Mouse (Mus musculus) stomach, embryonic 16.5 days (tissue): ENCODE data around the gene Car4. TPM values are rescaled to one million over a fixed set of nuclear protein-coding genes. Genes with fewer than 3 reads are reported as not detected.

Source experiments
- ATAC-seq: fragments of 200-750 bp; cut with Nextera tagmentation; 2 replicates; pipeline ENCODE4 v1.8.0; 2017; ENCODE audit warnings: moderate number of reproducible peaks, moderate TSS enrichment; ENCODE audit not compliant: insufficient read depth, low FRiP score
- H3K27ac ChIP-seq: fragments of 300-500 bp; sonication (generic); 2 replicates; pipeline ENCODE4 v1.5.1; 2014; ENCODE audit warnings: low read length
- H3K27me3 ChIP-seq: fragments of 300-500 bp; sonication (generic); 2 replicates; pipeline ENCODE4 v1.6.1; 2014; ENCODE audit warnings: low read length, control low read depth, mixed read lengths; ENCODE audit not compliant: control insufficient read depth, insufficient read depth
- H3K36me3 ChIP-seq: fragments of 300-500 bp; sonication (generic); 2 replicates; pipeline ENCODE4 v1.6.1; 2014; ENCODE audit warnings: low read length; ENCODE audit not compliant: control insufficient read depth, insufficient read depth
- H3K4me1 ChIP-seq: fragments of 300-500 bp; sonication (generic); 2 replicates; pipeline ENCODE4 v1.6.1; 2014; ENCODE audit warnings: low read length, control low read depth, mixed read lengths; ENCODE audit not compliant: control insufficient read depth, insufficient read depth
- H3K4me2 ChIP-seq: fragments of 300-500 bp; sonication (generic); 2 replicates; pipeline ENCODE4 v1.6.1; 2014; ENCODE audit warnings: low read depth, low read length, mixed read lengths
- H3K4me3 ChIP-seq: fragments of 300-500 bp; sonication (generic); replicated peaks from 2 replicates; pipeline ENCODE4 v1.5.1; 2014; ENCODE audit warnings: mild to moderate bottlenecking, low read length
- H3K9ac ChIP-seq: fragments of 300-500 bp; sonication (generic); 2 replicates; pipeline ENCODE4 v1.6.1; 2014; ENCODE audit warnings: low read length
- H3K9me3 ChIP-seq: fragments of 300-500 bp; sonication (generic); replicated peaks from 2 replicates; pipeline ENCODE4 v1.6.1; 2016; ENCODE audit warnings: low read length, control low read depth; ENCODE audit not compliant: control insufficient read depth
- WGBS: fragments of 180-500 bp; shearing (Covaris S2); extraction: QIAGEN DNeasy Blood & Tissue Kit; methylation state at CpG from one replicate; pipeline ENCODE4 v1.1.7; 2014; 5-methylcytosine and 5-hydroxymethylcytosine counted together
- polyA plus RNA-seq: library from polyadenylated mRNA; unstranded; fragments of >200 nt; fragmentation: Nextera tagmentation; extraction: Ambion mirVana; gene quantifications from 2 replicates; pipeline ENCODE4 v1.2.1, GENCODE M21; 2015

Gene Car4
- polyA plus RNA-seq, 1 experiment from 2014 or later: 0.35 TPM

- no peak overlapping the region for H3K9ac ChIP-seq
- 91% methylated on average over 3 of the region's 3 CpGs for WGBS
- no peaks in the 10 kb centered on the region for H3K27me3 ChIP-seq
- no peaks in the 10 kb centered on the region; the same call in 1 of the 2 replicates for H3K4me1 ChIP-seq
- no peaks in the 10 kb centered on the region for H3K9me3 ChIP-seq
- H3K27ac ChIP-seq: no peak overlapping the region
- no peak for ATAC-seq
- H3K4me2 ChIP-seq: no peak overlapping the region
- H3K4me3 ChIP-seq: no peak overlapping the region
- H3K36me3 ChIP-seq: no peaks in the 10 kb centered on the region
Observed at GRCm38 (mm10) chr11:85003566-85003965, 46.0 kb downstream of the Car4 start.

DNA sequence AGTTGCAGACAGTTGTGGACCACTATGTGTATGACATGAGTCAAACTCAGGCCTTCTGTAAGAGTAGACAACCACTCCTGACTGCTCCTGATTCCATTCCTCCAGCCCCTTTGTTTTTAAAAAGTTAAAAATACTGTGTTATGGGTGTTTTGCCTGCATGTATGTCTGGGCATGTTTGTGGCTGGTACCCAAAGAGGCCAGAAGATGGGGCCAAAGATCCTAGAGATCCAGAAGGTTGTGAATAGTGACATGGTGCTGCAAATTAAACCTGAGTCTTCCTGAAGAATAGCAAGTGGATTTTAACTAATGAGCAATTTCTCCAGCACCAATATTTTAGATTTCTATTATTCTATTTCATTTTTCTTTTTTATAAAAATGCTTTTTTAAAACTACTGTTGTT lies 55.5 kb downstream of the Car4 start:
- Histone ChIP-seq H3K4me3 (no peak overlapping the region), H3K9me3 (no peaks in the 10 kb centered on the region), H3K27me3 (no peaks in the 10 kb centered on the region), H3K36me3 (0 out of 2 replicates have a peak, but pooled peaks cover 3% of the 10 kb centered on the region), H3K27ac (no peak overlapping the region), H3K4me2 (no peak overlapping the region), H3K4me1 (no peaks in the 10 kb centered on the region), H3K9ac (no peak overlapping the region)
- no peak for ATAC-seq

Other genes with a start within 250 kb of the Car4 start
- gene Mrm1, start 138.3 kb upstream of the Car4 start, polyA plus RNA-seq: 12.1 and 13.2 TPM in 2 replicates
- 25.5 and 29.5 TPM in 2 replicates for gene Dhrs11, start 128.8 kb upstream of the Car4 start, polyA plus RNA-seq
- gene Ggnbp2, start 87.0 kb upstream of the Car4 start, polyA plus RNA-seq: 52.2 and 60.3 TPM in 2 replicates
- gene Myo19, start 77.6 kb upstream of the Car4 start, polyA plus RNA-seq: 7.7 and 8.0 TPM in 2 replicates
- gene Pigw, start 77.5 kb upstream of the Car4 start, polyA plus RNA-seq: 2.5 and 3.1 TPM in 2 replicates
- 46.8 and 48.3 TPM in 2 replicates for gene Znhit3, start 41.4 kb upstream of the Car4 start, polyA plus RNA-seq
- 4.8 and 5.0 TPM in 2 replicates for gene Usp32, start 182.4 kb downstream of the Car4 start, polyA plus RNA-seq
- not detected in 2 replicates for gene 1700125H20Rik, start 212.6 kb downstream of the Car4 start, polyA plus RNA-seq